Mouse (Mus musculus): ENCODE measurements around the gene Tcirg1. TPM values are rescaled to one million over a fixed set of nuclear protein-coding genes. Genes with fewer than 3 reads are reported as not detected.

The Tcirg1 gene
- polyA plus RNA-seq, 1 experiment, result 61.1 TPM

DNA sequence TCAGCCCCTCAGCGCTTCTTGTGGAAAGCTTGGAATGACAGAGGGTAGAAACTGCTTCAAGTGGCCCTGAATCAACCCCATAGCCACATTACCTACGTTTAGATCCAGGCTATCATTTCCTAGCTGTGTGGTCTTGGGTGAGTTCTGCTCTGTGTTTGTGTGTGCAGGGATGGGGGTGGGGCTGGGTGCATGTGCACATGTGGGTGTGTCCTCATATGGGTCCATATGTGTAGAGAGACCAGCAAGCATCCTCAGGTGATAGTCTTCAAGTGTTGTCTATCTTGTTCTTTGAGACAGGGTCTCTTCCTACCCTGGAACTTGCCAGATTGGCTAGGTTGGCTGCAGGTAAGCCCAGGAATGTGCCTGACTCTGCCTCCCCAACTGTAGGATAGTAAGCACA is 57.7 kb downstream of the Tcirg1 start:
- Histone ChIP-seq H3K4me3 (ENCODE audit: insufficient read depth, poor library complexity, severe bottlenecking) (no peak overlapping the region), H3K36me3 (ENCODE audit: control insufficient read depth, insufficient read depth) (peaks cover 10% of the 10 kb centered on the region), H3K79me2 (ENCODE audit: control insufficient read depth, insufficient read depth) (peaks cover 21% of the 10 kb centered on the region), H3ac (ENCODE audit: control insufficient read depth, insufficient read length, low read depth) (no peak overlapping the region), H3K79me3 (ENCODE audit: low read depth) (peaks cover 17% of the 10 kb centered on the region), H3K27me3 (ENCODE audit: control insufficient read depth, insufficient read depth, insufficient read length) (no peaks in the 10 kb centered on the region)
- TF ChIP-seq MAX (IDR thresholded peaks at IDR 0.05) (no peak), MYOG (IDR thresholded peaks at IDR 0.05; ENCODE audit: control insufficient read depth, extremely low read depth, insufficient read length) (no peak), CEBPB (IDR thresholded peaks at IDR 0.05; ENCODE audit: low read depth) (no peak), MYOD1 (IDR thresholded peaks at IDR 0.05; ENCODE audit: control insufficient read depth, insufficient read length, low read depth) (no peak), CTCF (IDR thresholded peaks at IDR 0.05; ENCODE audit: control insufficient read depth, insufficient read depth, insufficient read length) (no peak), USF1 (IDR thresholded peaks at IDR 0.05; ENCODE audit: low read depth) (no peak)

DNA sequence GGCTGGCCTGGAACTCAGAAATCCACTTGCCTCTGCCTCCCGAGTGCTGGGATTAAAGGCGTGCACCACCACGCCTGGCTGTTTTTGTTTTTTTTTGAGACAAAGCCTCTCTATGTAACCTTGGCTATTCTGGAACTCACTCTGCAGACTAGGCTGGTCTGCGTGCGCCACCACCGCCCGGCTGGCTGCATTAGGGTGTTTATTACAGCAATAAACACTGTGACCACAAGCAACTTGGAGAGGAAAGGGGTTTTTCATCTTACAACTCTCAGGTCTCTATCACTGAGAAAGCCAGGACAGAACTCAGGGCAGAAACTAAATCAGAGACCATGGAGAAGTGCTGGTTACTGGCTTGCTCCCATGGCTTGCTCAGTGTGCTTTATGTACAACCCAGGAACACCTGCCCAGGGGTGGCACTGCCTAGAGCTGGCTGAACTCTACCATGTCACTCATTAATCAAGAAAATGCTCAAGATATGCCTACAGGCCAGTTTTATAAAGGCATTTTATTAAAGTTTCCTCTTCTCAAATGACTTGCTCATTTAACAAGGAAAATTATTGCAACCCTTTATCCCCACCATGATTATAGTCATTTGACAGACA is 58.6 kb downstream of the Tcirg1 start:
- H3ac ChIP-seq (ENCODE audit: control insufficient read depth, insufficient read length, low read depth), result no peak overlapping the region
- peaks cover 12% of the 10 kb centered on the region for H3K79me2 ChIP-seq (ENCODE audit: control insufficient read depth, insufficient read depth)
- peaks cover 8% of the 10 kb centered on the region for H3K79me3 ChIP-seq (ENCODE audit: low read depth)
- H3K27me3 ChIP-seq (ENCODE audit: control insufficient read depth, insufficient read depth, insufficient read length), result no peaks in the 10 kb centered on the region
- no peak overlapping the region for H3K4me3 ChIP-seq (ENCODE audit: insufficient read depth, poor library complexity, severe bottlenecking)
- no peak for TF ChIP-seq FOSL1 (IDR thresholded peaks at IDR 0.05; ENCODE audit: insufficient read depth, low read length, poor library complexity, severe bottlenecking)
- H3K36me3 ChIP-seq (ENCODE audit: control insufficient read depth, insufficient read depth), result peaks cover 2% of the 10 kb centered on the region

DNA sequence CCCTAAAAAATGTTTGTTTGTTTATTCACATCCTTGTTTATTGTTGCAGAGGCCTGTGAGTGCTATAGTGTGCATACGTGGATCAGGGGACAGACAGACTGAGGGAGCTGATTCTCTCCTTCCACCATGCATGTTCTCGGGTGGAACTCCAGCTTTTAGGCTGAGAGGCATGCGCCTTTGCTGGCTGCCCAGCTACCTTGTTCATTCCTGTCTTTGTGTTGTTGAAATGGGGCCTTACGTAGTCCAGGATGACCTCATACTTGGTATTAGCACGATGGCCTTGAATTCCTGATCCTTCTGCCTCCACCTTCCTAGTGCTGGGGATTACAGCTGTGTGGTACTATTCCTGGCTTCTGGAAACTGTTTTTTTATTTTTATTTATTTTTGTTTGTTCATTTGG is 59.2 kb downstream of the Tcirg1 start:
- no peaks in the 10 kb centered on the region for H3K27me3 ChIP-seq (ENCODE audit: control insufficient read depth, insufficient read depth, insufficient read length)
- peaks cover 6% of the 10 kb centered on the region for H3K79me2 ChIP-seq (ENCODE audit: control insufficient read depth, insufficient read depth)
- no peak for TF ChIP-seq CEBPB (IDR thresholded peaks at IDR 0.05; ENCODE audit: low read depth)
- TF ChIP-seq MYOD1 (IDR thresholded peaks at IDR 0.05; ENCODE audit: control insufficient read depth, insufficient read length, low read depth), result no peak
- TF ChIP-seq CTCF (IDR thresholded peaks at IDR 0.05; ENCODE audit: control insufficient read depth, insufficient read depth, insufficient read length), result no peak
- no peak for TF ChIP-seq USF1 (IDR thresholded peaks at IDR 0.05; ENCODE audit: low read depth)
- TF ChIP-seq FOSL1 (IDR thresholded peaks at IDR 0.05; ENCODE audit: insufficient read depth, low read length, poor library complexity, severe bottlenecking), result no peak
- no peak for TF ChIP-seq MYOG (IDR thresholded peaks at IDR 0.05; ENCODE audit: control insufficient read depth, extremely low read depth, insufficient read length)
- TF ChIP-seq MAX (IDR thresholded peaks at IDR 0.05), result no peak

DNA sequence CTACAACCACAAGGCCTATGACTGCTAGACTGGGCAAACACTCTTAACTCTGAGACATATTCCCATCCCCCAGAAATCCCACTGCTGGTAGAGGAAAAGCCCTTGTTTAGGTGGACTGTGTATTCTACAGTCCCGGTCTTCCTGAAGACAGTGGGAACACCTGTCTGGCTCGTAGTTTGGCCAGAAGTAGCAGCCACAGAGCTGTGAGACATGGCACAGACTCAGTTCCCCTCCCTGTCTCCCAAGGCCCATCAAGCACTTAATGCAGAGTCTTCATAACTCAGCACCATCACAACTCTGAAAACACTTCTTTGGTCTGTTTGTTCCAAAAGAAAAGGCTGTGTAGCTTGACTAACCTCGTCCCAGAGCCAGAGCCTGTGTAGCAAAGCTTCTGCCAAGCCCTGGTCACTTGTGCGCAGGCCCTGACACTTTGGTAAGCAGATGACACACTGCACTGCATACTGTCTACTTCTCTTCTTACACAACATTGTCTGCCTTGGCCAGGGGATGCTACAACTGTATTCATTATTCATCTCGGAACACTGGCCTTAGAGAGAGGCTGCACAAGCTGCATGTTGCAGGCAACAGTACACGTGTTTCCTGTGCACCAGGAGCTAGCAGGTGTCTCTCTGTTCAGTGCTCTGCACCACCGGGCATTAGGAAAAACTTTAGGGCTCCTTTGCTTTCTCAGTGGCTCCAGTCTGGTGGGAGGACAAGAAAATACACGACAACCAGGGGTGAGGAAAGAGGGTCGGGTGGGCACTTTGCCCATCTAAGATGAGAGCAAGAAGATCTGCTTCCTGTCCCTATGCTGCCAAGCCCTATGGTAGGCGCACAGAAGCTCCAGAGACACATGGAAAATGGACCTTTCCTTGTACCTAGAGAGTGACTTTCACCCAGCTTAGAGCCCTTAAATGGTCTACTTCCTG is 60.0 kb downstream of the Tcirg1 start:
- no peaks in the 10 kb centered on the region for H3K36me3 ChIP-seq (ENCODE audit: control insufficient read depth, insufficient read depth)
- H3K79me3 ChIP-seq (ENCODE audit: low read depth), result no peaks in the 10 kb centered on the region
- H3ac ChIP-seq (ENCODE audit: control insufficient read depth, insufficient read length, low read depth), result no peak overlapping the region
- H3K4me3 ChIP-seq (ENCODE audit: insufficient read depth, poor library complexity, severe bottlenecking), result no peak overlapping the region
- TF ChIP-seq USF1 (IDR thresholded peaks at IDR 0.05; ENCODE audit: low read depth) (no peak), MYOD1 (IDR thresholded peaks at IDR 0.05; ENCODE audit: control insufficient read depth, insufficient read length, low read depth) (no peak), FOSL1 (IDR thresholded peaks at IDR 0.05; ENCODE audit: insufficient read depth, low read length, poor library complexity, severe bottlenecking) (no peak)
- H3K27me3 ChIP-seq (ENCODE audit: control insufficient read depth, insufficient read depth, insufficient read length), result no peaks in the 10 kb centered on the region
- no peaks in the 10 kb centered on the region for H3K79me2 ChIP-seq (ENCODE audit: control insufficient read depth, insufficient read depth)

More for the DNA sequence above, 59.2 kb downstream of the Tcirg1 start:
- Histone ChIP-seq H3K79me3 (ENCODE audit: low read depth) (peaks cover 3% of the 10 kb centered on the region), H3K36me3 (ENCODE audit: control insufficient read depth, insufficient read depth) (no peaks in the 10 kb centered on the region), H3K4me3 (ENCODE audit: insufficient read depth, poor library complexity, severe bottlenecking) (no peak overlapping the region), H3ac (ENCODE audit: control insufficient read depth, insufficient read length, low read depth) (no peak overlapping the region)

Other genes with a start within 250 kb of the Tcirg1 start
- gene Lrp5, start 220.6 kb downstream of the Tcirg1 start, polyA plus RNA-seq (2012; fragmentation: generic; extraction: Trizol), result 33.8 TPM
- 61.9 TPM for gene 1810055G02Rik, start 198.8 kb downstream of the Tcirg1 start, polyA plus RNA-seq (2012; fragmentation: generic; extraction: Trizol)
- gene Kmt5b, start 139.7 kb downstream of the Tcirg1 start, polyA plus RNA-seq (2012; fragmentation: generic; extraction: Trizol), result 5.6 TPM
- 30.9 TPM for gene Chka, start 55.4 kb downstream of the Tcirg1 start, polyA plus RNA-seq (2012; fragmentation: generic; extraction: Trizol)
- gene Ndufs8, start 5.6 kb upstream of the Tcirg1 start, polyA plus RNA-seq (2012; fragmentation: generic; extraction: Trizol), result 309 TPM
- gene Aldh3b1, start 22.7 kb upstream of the Tcirg1 start, polyA plus RNA-seq (2012; fragmentation: generic; extraction: Trizol), result 6.9 TPM
- gene Unc93b1, start 28.1 kb upstream of the Tcirg1 start, polyA plus RNA-seq (2012; fragmentation: generic; extraction: Trizol), result 0.29 TPM
- not detected for gene Aldh3b3, start 51.5 kb upstream of the Tcirg1 start, polyA plus RNA-seq (2012; fragmentation: generic; extraction: Trizol)
- not detected for gene Aldh3b2, start 65.2 kb upstream of the Tcirg1 start, polyA plus RNA-seq (2012; fragmentation: generic; extraction: Trizol)
- gene Acy3, start 79.4 kb upstream of the Tcirg1 start, polyA plus RNA-seq (2012; fragmentation: generic; extraction: Trizol), result 3.5 TPM
- 0.02 TPM for gene Tbx10, start 85.6 kb upstream of the Tcirg1 start, polyA plus RNA-seq (2012; fragmentation: generic; extraction: Trizol)
- gene Nudt8, start 93.4 kb upstream of the Tcirg1 start, polyA plus RNA-seq (2012; fragmentation: generic; extraction: Trizol), result 28.1 TPM
- 0.28 TPM for gene Gm49405, start 93.5 kb upstream of the Tcirg1 start, polyA plus RNA-seq (2012; fragmentation: generic; extraction: Trizol)
- 0.98 TPM for gene Doc2g, start 96.2 kb upstream of the Tcirg1 start, polyA plus RNA-seq (2012; fragmentation: generic; extraction: Trizol)
- 254 TPM for gene Ndufv1, start 105.7 kb upstream of the Tcirg1 start, polyA plus RNA-seq (2012; fragmentation: generic; extraction: Trizol)
- gene Gstp1, start 130.9 kb upstream of the Tcirg1 start, polyA plus RNA-seq (2012; fragmentation: generic; extraction: Trizol), result 863 TPM
- gene Gstp2, start 138.9 kb upstream of the Tcirg1 start, polyA plus RNA-seq (2012; fragmentation: generic; extraction: Trizol), result 7.2 TPM
- gene Gstp3, start 152.4 kb upstream of the Tcirg1 start, polyA plus RNA-seq (2012; fragmentation: generic; extraction: Trizol), result 0.09 TPM
- not detected for gene Cabp2, start 174.4 kb upstream of the Tcirg1 start, polyA plus RNA-seq (2012; fragmentation: generic; extraction: Trizol)
- gene Cdk2ap2, start 190.0 kb upstream of the Tcirg1 start, polyA plus RNA-seq (2012; fragmentation: generic; extraction: Trizol), result 134 TPM
- 43.1 TPM for gene Pitpnm1, start 192.9 kb upstream of the Tcirg1 start, polyA plus RNA-seq (2012; fragmentation: generic; extraction: Trizol)
- gene Aip, start 218.7 kb upstream of the Tcirg1 start, polyA plus RNA-seq (2012; fragmentation: generic; extraction: Trizol), result 208 TPM
- gene Gpr152, start 232.7 kb upstream of the Tcirg1 start, polyA plus RNA-seq (2012; fragmentation: generic; extraction: Trizol), result not detected
- gene Cabp4, start 236.9 kb upstream of the Tcirg1 start, polyA plus RNA-seq (2012; fragmentation: generic; extraction: Trizol), result 0.04 TPM
- 257 TPM for gene Coro1b, start 241.5 kb upstream of the Tcirg1 start, polyA plus RNA-seq (2012; fragmentation: generic; extraction: Trizol)
- gene Ptprcap, start 246.5 kb upstream of the Tcirg1 start, polyA plus RNA-seq (2012; fragmentation: generic; extraction: Trizol), result 5.8 TPM